Mouse (Mus musculus) liver, embryonic 14 days (tissue): ENCODE results near the gene Mrgprg. TPM values are rescaled to one million over a fixed set of nuclear protein-coding genes. Genes with fewer than 3 reads are reported as not detected.

Source experiments
- polyA plus RNA-seq: library from polyadenylated mRNA; depleted of rRNA; stranded (reverse); fragments of >200 nt; gene quantifications from 2 replicates; pipeline ENCODE4 v1.2.3, GENCODE M21; 2012; rRNA removed

Mrgprg gene
- 0.03 TPM in 1 of 2 replicates, not detected in the other for polyA plus RNA-seq

DNA sequence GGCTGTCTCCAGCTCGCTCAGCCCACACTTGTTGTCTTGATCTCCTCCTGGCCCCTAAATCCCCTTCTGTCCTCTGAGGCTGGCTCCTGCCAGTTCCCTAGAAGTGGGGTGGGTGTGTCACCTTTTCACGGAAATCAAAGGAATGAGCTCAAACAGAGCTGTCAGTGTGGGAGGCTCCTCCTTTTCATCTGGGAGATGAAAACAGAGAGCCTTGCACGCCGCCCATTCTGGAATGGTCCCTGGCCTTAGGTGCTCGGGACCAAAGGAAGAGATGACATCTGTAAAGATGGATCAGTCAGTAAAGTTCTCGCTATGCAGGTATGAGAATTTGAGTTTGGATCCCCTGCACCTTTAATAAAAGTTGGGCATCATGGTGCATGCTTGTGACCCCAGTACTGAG lies at the start of gene Mrgprg:
TSS of gene Mrgprg (minus strand) at position 101 of the 400 bp plus-strand sequence.

DNA sequence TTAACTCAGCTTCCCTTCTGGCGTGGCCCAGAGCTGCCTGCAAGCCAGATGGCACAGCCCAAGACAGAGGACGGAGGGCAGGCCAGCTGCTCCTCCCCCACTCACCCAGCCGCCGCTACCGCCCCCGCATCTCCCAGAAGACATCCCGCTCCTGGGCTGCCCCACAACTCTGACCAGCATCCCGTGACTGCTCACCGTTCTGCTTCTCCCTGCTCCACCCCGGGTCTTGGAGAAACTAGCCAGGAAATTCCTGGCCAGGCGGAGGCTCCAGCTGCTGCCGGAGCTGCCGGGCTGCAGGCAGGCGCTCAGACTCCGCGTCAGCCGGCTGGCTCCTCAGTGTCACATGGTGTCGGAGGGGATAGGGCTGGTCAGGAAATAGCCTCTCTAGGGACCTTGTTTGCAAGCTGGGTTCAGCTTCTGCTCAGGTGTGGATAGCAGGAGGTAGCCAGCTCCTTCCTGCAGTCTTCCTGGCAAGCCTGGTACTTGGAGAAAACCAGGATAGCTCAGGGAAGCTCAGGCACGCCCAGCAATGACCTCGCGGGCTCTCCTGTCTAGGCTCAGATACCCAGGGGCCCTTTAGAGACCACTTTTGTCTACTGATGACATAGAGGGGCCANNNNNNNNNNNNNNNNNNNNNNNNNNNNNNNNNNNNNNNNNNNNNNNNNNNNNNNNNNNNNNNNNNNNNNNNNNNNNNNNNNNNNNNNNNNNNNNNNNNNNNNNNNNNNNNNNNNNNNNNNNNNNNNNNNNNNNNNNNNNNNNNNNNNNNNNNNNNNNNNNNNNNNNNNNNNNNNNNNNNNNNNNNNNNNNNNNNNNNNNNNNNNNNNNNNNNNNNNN lies 17.4 kb upstream of the Mrgprg start, which contains the start of gene Mrgpre:
TSS of gene Mrgpre (minus strand) at position 505 of the 834 bp plus-strand sequence.

GRCm38 (mm10) chr7:143756125-143757026 lies 10.4 kb downstream of the Mrgprg start, which contains the start of gene Osbpl5:
Osbpl5 (minus strand) TSS chr7:143756985.

Other genes with a start within 250 kb of the Mrgprg start
- gene Nap1l4, start 217.9 kb downstream of the Mrgprg start, polyA plus RNA-seq, result 56.1 and 62.1 TPM in 2 replicates
- gene Cars, start 166.9 kb downstream of the Mrgprg start, polyA plus RNA-seq, result 36.8 and 43.1 TPM in 2 replicates
- gene Tnfrsf26, start 138.3 kb downstream of the Mrgprg start, polyA plus RNA-seq, result 0.27 and 0.39 TPM in 2 replicates
- 0.60 and 0.70 TPM in 2 replicates for gene Tnfrsf22, start 117.3 kb downstream of the Mrgprg start, polyA plus RNA-seq
- 0.25 and 0.29 TPM in 2 replicates for gene Tnfrsf23, start 81.1 kb downstream of the Mrgprg start, polyA plus RNA-seq
- 1.6 and 2.0 TPM in 2 replicates for gene Osbpl5, start 10.0 kb downstream of the Mrgprg start, polyA plus RNA-seq
- gene Mrgpre, start 17.5 kb upstream of the Mrgprg start, polyA plus RNA-seq, result 0.19 and 0.29 TPM in 2 replicates
- 6.7 and 8.1 TPM in 2 replicates for gene Nadsyn1, start 55.9 kb upstream of the Mrgprg start, polyA plus RNA-seq
- 50.1 and 55.3 TPM in 2 replicates for gene Dhcr7, start 56.2 kb upstream of the Mrgprg start, polyA plus RNA-seq
- not detected in 2 replicates for gene Gm498, start 99.8 kb upstream of the Mrgprg start, polyA plus RNA-seq
- gene Shank2, start 234.9 kb upstream of the Mrgprg start, polyA plus RNA-seq, result 0.31 and 0.38 TPM in 2 replicates